Mouse (Mus musculus): ENCODE results near the gene Usp15. TPM values are rescaled to one million over a fixed set of nuclear protein-coding genes. Genes with fewer than 3 reads are reported as not detected.
A peak's percentile ranks its signal among the peaks of the same experiment; 100 is the strongest.
"Not testable (repeated sequence)": the region's sequence is repeated elsewhere in the genome, so short reads cannot be mapped to it uniquely, and the experiment has no call there.

Usp15 gene
- 10 to 100 TPM; 88.5 to 94.6 TPM for total RNA-seq (2021)

GRCm38 (mm10) chr10:123196835-123197559 lies at the start of gene Usp15:
Gene Usp15, minus strand, starts transcription at chr10:123196995.
- peak; percentile 86 for DNase-seq (ENCODE audit: low spot score)

GRCm38 (mm10) chr10:123229420-123229819 lies 32.6 kb upstream of the Usp15 start:
- DNase-seq (ENCODE audit: low spot score), result no peak
- intact Hi-C loops (cut with DNase I), result no loop called here

More at GRCm38 (mm10) chr10:123196835-123197559, at the start of gene Usp15:
- intact Hi-C loops (cut with DNase I), result no loop called here

- intact Hi-C loops (cut with DNase I), result no loop called here
- no peak for DNase-seq (ENCODE audit: low spot score)
Observed at GRCm38 (mm10) chr10:123222785-123223184, 26.0 kb upstream of the Usp15 start.

- intact Hi-C loops (cut with DNase I), result no loop called here
- DNase-seq (ENCODE audit: low spot score), result no peak
Observed at GRCm38 (mm10) chr10:123209517-123209916, 12.7 kb upstream of the Usp15 start.

- DNase-seq (ENCODE audit: low spot score), result no peak
- intact Hi-C loops (cut with DNase I), result no loop called here
Observed at GRCm38 (mm10) chr10:123208336-123208735, 11.5 kb upstream of the Usp15 start.

GRCm38 (mm10) chr10:123206074-123206473 lies 9.3 kb upstream of the Usp15 start:
- no peak for DNase-seq (ENCODE audit: low spot score)
- intact Hi-C loops (cut with DNase I), result no loop called here

- DNase-seq (ENCODE audit: low spot score); intact Hi-C loops (cut with DNase I): not testable (repeated sequence)
Observed at GRCm38 (mm10) chr10:123205364-123205763, 8.6 kb upstream of the Usp15 start.

GRCm38 (mm10) chr10:123201981-123202758 lies 5.4 kb upstream of the Usp15 start:
- intact Hi-C loops (cut with DNase I), result no loop called here
- DNase-seq (ENCODE audit: low spot score), result no peak

- no peak for DNase-seq (ENCODE audit: low spot score)
- intact Hi-C loops (cut with DNase I), result no loop called here
Observed at GRCm38 (mm10) chr10:123201436-123201835, 4.6 kb upstream of the Usp15 start.

GRCm38 (mm10) chr10:123200996-123201395 lies 4.2 kb upstream of the Usp15 start:
- intact Hi-C loops (cut with DNase I), result no loop called here
- DNase-seq (ENCODE audit: low spot score), result no peak

- intact Hi-C loops (cut with DNase I), result no loop called here
- no peak for DNase-seq (ENCODE audit: low spot score)
Observed at GRCm38 (mm10) chr10:123200320-123200659, 3.5 kb upstream of the Usp15 start.

GRCm38 (mm10) chr10:123199615-123200319 lies 3.0 kb upstream of the Usp15 start:
- DNase-seq (ENCODE audit: low spot score), result no peak
- intact Hi-C loops (cut with DNase I), result no loop called here

GRCm38 (mm10) chr10:123199119-123199518 lies 2.3 kb upstream of the Usp15 start:
- intact Hi-C loops (cut with DNase I), result no loop called here
- no peak for DNase-seq (ENCODE audit: low spot score)

- no peak for DNase-seq (ENCODE audit: low spot score)
- intact Hi-C loops (cut with DNase I), result no loop called here
Observed at GRCm38 (mm10) chr10:123198183-123198582, 1.4 kb upstream of the Usp15 start.

GRCm38 (mm10) chr10:123195961-123196834 lies 597 bp downstream of the Usp15 start:
- intact Hi-C loops (cut with DNase I), result no loop called here
- DNase-seq (ENCODE audit: low spot score), result peak; percentile 6

GRCm38 (mm10) chr10:123195501-123195900 lies 1.3 kb downstream of the Usp15 start:
- no peak for DNase-seq (ENCODE audit: low spot score)
- intact Hi-C loops (cut with DNase I), result no loop called here

GRCm38 (mm10) chr10:123191038-123191437 lies 5.8 kb downstream of the Usp15 start:
- intact Hi-C loops (cut with DNase I), result no loop called here
- DNase-seq (ENCODE audit: low spot score), result no peak

- intact Hi-C loops (cut with DNase I), result no loop called here
- DNase-seq (ENCODE audit: low spot score), result no peak
Observed at GRCm38 (mm10) chr10:123187337-123187736, 9.5 kb downstream of the Usp15 start.

- intact Hi-C loops (cut with DNase I), result no loop called here
- DNase-seq (ENCODE audit: low spot score), result no peak
Observed at GRCm38 (mm10) chr10:123185907-123186306, 10.9 kb downstream of the Usp15 start.

- intact Hi-C loops (cut with DNase I), result no loop called here
- no peak for DNase-seq (ENCODE audit: low spot score)
Observed at GRCm38 (mm10) chr10:123183743-123184142, 13.1 kb downstream of the Usp15 start.
